Mouse (Mus musculus): ENCODE measurements at regions not wholly inside any gene's neighbourhood (a gene's known extent, or its start where the extent isn't known, plus 50 kb on each side); places are given as distances from the start of the nearest gene placed in this dataset.

GRCm38 (mm10) chr10:87676041-87676672, 154.6 kb downstream of the Pah start:
- Histone ChIP-seq H3K27me3 (ENCODE audit: control insufficient read depth, insufficient read depth, low read length) (no peaks in the 10 kb centered on the region), H3K9ac (ENCODE audit: low read depth, low read length) (no peak overlapping the region)

DNA sequence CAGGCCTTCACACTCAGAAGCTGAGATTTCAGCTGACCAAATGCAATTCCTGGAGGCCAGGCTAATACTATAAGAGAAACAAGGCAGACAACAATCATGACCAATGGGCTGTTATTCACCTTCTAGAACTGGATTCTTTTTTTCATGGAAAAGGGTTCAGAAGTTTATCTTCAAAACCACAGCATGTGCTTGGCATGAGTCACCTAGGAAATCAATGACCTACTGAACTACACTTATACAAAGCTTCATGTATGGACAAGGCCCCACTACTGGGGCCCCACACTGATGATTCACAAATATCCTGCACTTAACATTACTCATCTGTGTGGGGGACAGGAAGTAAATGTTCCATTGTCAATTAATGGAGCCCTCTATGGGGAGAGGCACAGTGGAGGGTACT, 157.4 kb downstream of the Pah start:
- no peak overlapping the region for H3K4me3 ChIP-seq (ENCODE audit: low read depth, low read length)
- no peaks in the 10 kb centered on the region for H3K27me3 ChIP-seq (ENCODE audit: control insufficient read depth, insufficient read depth, low read length)
- H3K36me3 ChIP-seq (ENCODE audit: control insufficient read depth, insufficient read depth, low read length): no peaks in the 10 kb centered on the region
- H3K9me3 ChIP-seq (replicated peaks; ENCODE audit: control insufficient read depth, low read length): no peaks in the 10 kb centered on the region
- no peak overlapping the region for H3K4me2 ChIP-seq
- H3K27ac ChIP-seq (ENCODE audit: low read depth, low read length): no peak overlapping the region
- no peak overlapping the region for H3K9ac ChIP-seq (ENCODE audit: low read depth, low read length)
- no peak for ATAC-seq (replicated peaks; ENCODE audit: insufficient number of reproducible peaks, low FRiP score, low TSS enrichment)
- no peaks in the 10 kb centered on the region for H3K4me1 ChIP-seq (ENCODE audit: control insufficient read depth, insufficient read depth, low read length)

More at GRCm38 (mm10) chr10:87676041-87676672, 154.6 kb downstream of the Pah start:
- H3K4me3 ChIP-seq (ENCODE audit: low read depth, low read length): no peak overlapping the region
- H3K36me3 ChIP-seq (ENCODE audit: control insufficient read depth, insufficient read depth, low read length): no peaks in the 10 kb centered on the region
- H3K4me2 ChIP-seq: no peak overlapping the region
- H3K9me3 ChIP-seq (replicated peaks; ENCODE audit: control insufficient read depth, low read length): no peaks in the 10 kb centered on the region
- ATAC-seq (replicated peaks; ENCODE audit: insufficient number of reproducible peaks, low FRiP score, low TSS enrichment): no peak
- H3K4me1 ChIP-seq (ENCODE audit: control insufficient read depth, insufficient read depth, low read length): no peaks in the 10 kb centered on the region
- no peak overlapping the region for H3K27ac ChIP-seq (ENCODE audit: low read depth, low read length)
- WGBS (ENCODE audit: insufficient replicate concordance): 58% methylated on average over 4 of the region's 4 CpGs

- Histone ChIP-seq H3K36me3 (ENCODE audit: control insufficient read depth, insufficient read depth, low read length) (no peaks in the 10 kb centered on the region), H3K4me2 (no peak overlapping the region), H3K4me3 (ENCODE audit: low read depth, low read length) (no peak overlapping the region), H3K9me3 (replicated peaks; ENCODE audit: control insufficient read depth, low read length) (no peaks in the 10 kb centered on the region), H3K9ac (ENCODE audit: low read depth, low read length) (no peak overlapping the region), H3K4me1 (ENCODE audit: control insufficient read depth, insufficient read depth, low read length) (no peaks in the 10 kb centered on the region), H3K27ac (ENCODE audit: low read depth, low read length) (no peak overlapping the region), H3K27me3 (ENCODE audit: control insufficient read depth, insufficient read depth, low read length) (no peaks in the 10 kb centered on the region)
- no peak for ATAC-seq (replicated peaks; ENCODE audit: insufficient number of reproducible peaks, low FRiP score, low TSS enrichment)
- 66% methylated on average over 4 of the region's 4 CpGs for WGBS (ENCODE audit: insufficient replicate concordance)
Observed at GRCm38 (mm10) chr10:87686311-87686710, 164.7 kb downstream of the Pah start.

GRCm38 (mm10) chr10:87686785-87687184, 165.2 kb downstream of the Pah start:
- no peak overlapping the region for H3K27ac ChIP-seq (ENCODE audit: low read depth, low read length)
- 76% methylated on average over 2 of the region's 2 CpGs for WGBS (ENCODE audit: insufficient replicate concordance)
- no peak for ATAC-seq (replicated peaks; ENCODE audit: insufficient number of reproducible peaks, low FRiP score, low TSS enrichment)
- no peaks in the 10 kb centered on the region for H3K27me3 ChIP-seq (ENCODE audit: control insufficient read depth, insufficient read depth, low read length)
- H3K4me1 ChIP-seq (ENCODE audit: control insufficient read depth, insufficient read depth, low read length): no peaks in the 10 kb centered on the region
- no peak overlapping the region for H3K4me3 ChIP-seq (ENCODE audit: low read depth, low read length)
- no peaks in the 10 kb centered on the region for H3K9me3 ChIP-seq (replicated peaks; ENCODE audit: control insufficient read depth, low read length)
- H3K9ac ChIP-seq (ENCODE audit: low read depth, low read length): no peak overlapping the region
- H3K4me2 ChIP-seq: no peak overlapping the region
- no peaks in the 10 kb centered on the region for H3K36me3 ChIP-seq (ENCODE audit: control insufficient read depth, insufficient read depth, low read length)

DNA sequence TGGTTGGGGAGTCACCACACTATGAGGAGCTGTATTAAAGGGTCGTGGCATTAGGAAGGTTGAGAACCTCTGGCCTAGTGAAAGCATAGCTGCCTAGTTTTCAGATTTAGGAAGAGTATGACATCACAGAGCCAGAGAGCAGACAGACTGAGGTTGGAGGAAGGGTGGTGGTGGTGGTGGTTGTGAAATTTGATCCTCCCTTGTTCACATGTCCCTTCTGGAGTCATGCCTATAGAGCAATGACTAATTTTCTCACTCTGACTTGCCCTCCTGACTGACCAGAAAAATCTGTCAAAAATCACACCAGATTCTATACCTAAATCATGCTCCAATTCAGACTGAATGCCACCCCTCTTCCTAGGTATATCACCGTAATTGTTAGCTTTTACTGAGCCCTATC, 166.2 kb downstream of the Pah start:
- H3K27ac ChIP-seq (ENCODE audit: low read depth, low read length): no peak overlapping the region
- ATAC-seq (replicated peaks; ENCODE audit: insufficient number of reproducible peaks, low FRiP score, low TSS enrichment): no peak
- H3K9ac ChIP-seq (ENCODE audit: low read depth, low read length): no peak overlapping the region
- H3K27me3 ChIP-seq (ENCODE audit: control insufficient read depth, insufficient read depth, low read length): no peaks in the 10 kb centered on the region
- no peak overlapping the region for H3K4me2 ChIP-seq
- H3K36me3 ChIP-seq (ENCODE audit: control insufficient read depth, insufficient read depth, low read length): no peaks in the 10 kb centered on the region
- H3K4me3 ChIP-seq (ENCODE audit: low read depth, low read length): no peak overlapping the region
- H3K9me3 ChIP-seq (replicated peaks; ENCODE audit: control insufficient read depth, low read length): no peaks in the 10 kb centered on the region
- no peaks in the 10 kb centered on the region for H3K4me1 ChIP-seq (ENCODE audit: control insufficient read depth, insufficient read depth, low read length)
- 72% methylated on average over 2 of the region's 2 CpGs for whole genome bisulfite sequencing (ENCODE audit: insufficient replicate concordance)

- H3K27me3 ChIP-seq (ENCODE audit: control insufficient read depth, insufficient read depth, low read length): no peaks in the 10 kb centered on the region
- no peak for ATAC-seq (replicated peaks; ENCODE audit: insufficient number of reproducible peaks, low FRiP score, low TSS enrichment)
- no peak overlapping the region for H3K4me2 ChIP-seq
- no peaks in the 10 kb centered on the region for H3K36me3 ChIP-seq (ENCODE audit: control insufficient read depth, insufficient read depth, low read length)
- no peak overlapping the region for H3K9ac ChIP-seq (ENCODE audit: low read depth, low read length)
- H3K4me3 ChIP-seq (ENCODE audit: low read depth, low read length): no peak overlapping the region
- H3K4me1 ChIP-seq (ENCODE audit: control insufficient read depth, insufficient read depth, low read length): no peaks in the 10 kb centered on the region
- no peaks in the 10 kb centered on the region for H3K9me3 ChIP-seq (replicated peaks; ENCODE audit: control insufficient read depth, low read length)
- no peak overlapping the region for H3K27ac ChIP-seq (ENCODE audit: low read depth, low read length)
Observed at GRCm38 (mm10) chr10:87690831-87691230, 167.2 kb upstream of the Igf1 start.

GRCm38 (mm10) chr10:87696485-87696884, 161.6 kb upstream of the Igf1 start:
- Histone ChIP-seq H3K4me1 (ENCODE audit: control insufficient read depth, insufficient read depth, low read length) (no peaks in the 10 kb centered on the region), H3K27ac (ENCODE audit: low read depth, low read length) (no peak overlapping the region), H3K36me3 (ENCODE audit: control insufficient read depth, insufficient read depth, low read length) (no peaks in the 10 kb centered on the region), H3K4me3 (ENCODE audit: low read depth, low read length) (no peak overlapping the region), H3K9ac (ENCODE audit: low read depth, low read length) (no peak overlapping the region), H3K4me2 (no peak overlapping the region), H3K27me3 (ENCODE audit: control insufficient read depth, insufficient read depth, low read length) (no peaks in the 10 kb centered on the region), H3K9me3 (replicated peaks; ENCODE audit: control insufficient read depth, low read length) (no peaks in the 10 kb centered on the region)
- ATAC-seq (replicated peaks; ENCODE audit: insufficient number of reproducible peaks, low FRiP score, low TSS enrichment): no peak
- WGBS (ENCODE audit: insufficient replicate concordance): 63% methylated on average over 4 of the region's 4 CpGs

- Histone ChIP-seq H3K27me3 (ENCODE audit: control insufficient read depth, insufficient read depth, low read length) (no peaks in the 10 kb centered on the region), H3K4me2 (no peak overlapping the region), H3K27ac (ENCODE audit: low read depth, low read length) (peak overlapping the region; percentile 38; the same call in 1 of the 2 replicates), H3K9ac (ENCODE audit: low read depth, low read length) (no peak overlapping the region), H3K36me3 (ENCODE audit: control insufficient read depth, insufficient read depth, low read length) (no peaks in the 10 kb centered on the region), H3K9me3 (replicated peaks; ENCODE audit: control insufficient read depth, low read length) (no peaks in the 10 kb centered on the region), H3K4me3 (ENCODE audit: low read depth, low read length) (no peak overlapping the region), H3K4me1 (ENCODE audit: control insufficient read depth, insufficient read depth, low read length) (no peaks in the 10 kb centered on the region)
- no peak for ATAC-seq (replicated peaks; ENCODE audit: insufficient number of reproducible peaks, low FRiP score, low TSS enrichment)
- 61% methylated on average over 4 of the region's 4 CpGs for WGBS (ENCODE audit: insufficient replicate concordance)
Observed at GRCm38 (mm10) chr10:87711209-87711608, 146.9 kb upstream of the Igf1 start.

DNA sequence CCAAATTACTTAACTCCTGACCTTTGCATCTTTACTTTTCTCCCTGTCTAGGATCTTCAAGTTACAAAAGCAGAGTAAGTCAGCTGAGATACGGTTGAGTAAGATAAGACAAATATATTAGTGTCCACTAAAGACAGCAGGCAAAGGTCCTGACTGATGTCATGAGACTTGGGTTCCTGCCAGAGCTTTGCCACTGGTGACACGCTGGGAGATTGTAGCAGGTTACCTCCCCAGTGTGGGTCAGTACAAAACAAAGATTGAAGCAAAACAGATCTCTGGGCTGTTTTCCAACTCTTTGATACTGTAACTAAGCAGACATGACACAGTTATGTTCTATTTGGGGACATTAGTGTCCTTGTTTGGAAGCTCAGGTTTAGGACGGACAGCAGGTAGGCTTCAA, 146.3 kb upstream of the Igf1 start:
- Histone ChIP-seq H3K27ac (ENCODE audit: low read depth, low read length) (no peak overlapping the region; the same call in 1 of the 2 replicates), H3K4me2 (no peak overlapping the region)

More for the DNA sequence above, 146.3 kb upstream of the Igf1 start:
- H3K4me1 ChIP-seq (ENCODE audit: control insufficient read depth, insufficient read depth, low read length): no peaks in the 10 kb centered on the region
- no peak overlapping the region for H3K4me3 ChIP-seq (ENCODE audit: low read depth, low read length)
- no peak overlapping the region for H3K9ac ChIP-seq (ENCODE audit: low read depth, low read length)
- ATAC-seq (replicated peaks; ENCODE audit: insufficient number of reproducible peaks, low FRiP score, low TSS enrichment): peak; percentile 52; the same call in 1 of the 2 replicates
- no peaks in the 10 kb centered on the region for H3K36me3 ChIP-seq (ENCODE audit: control insufficient read depth, insufficient read depth, low read length)
- H3K27me3 ChIP-seq (ENCODE audit: control insufficient read depth, insufficient read depth, low read length): no peaks in the 10 kb centered on the region
- H3K9me3 ChIP-seq (replicated peaks; ENCODE audit: control insufficient read depth, low read length): no peaks in the 10 kb centered on the region
- WGBS (ENCODE audit: insufficient replicate concordance): 26% methylated on average over 3 of the region's 3 CpGs

Data from heart, embryonic 11.5 days (tissue).